Mouse (Mus musculus): Measurements from ENCODE around the gene Ppp1r10. TPM values are rescaled to one million over a fixed set of nuclear protein-coding genes. Genes with fewer than 3 reads are reported as not detected.

Ppp1r10 gene
- polyA plus RNA-seq, 1 experiment: 42.3 TPM

DNA sequence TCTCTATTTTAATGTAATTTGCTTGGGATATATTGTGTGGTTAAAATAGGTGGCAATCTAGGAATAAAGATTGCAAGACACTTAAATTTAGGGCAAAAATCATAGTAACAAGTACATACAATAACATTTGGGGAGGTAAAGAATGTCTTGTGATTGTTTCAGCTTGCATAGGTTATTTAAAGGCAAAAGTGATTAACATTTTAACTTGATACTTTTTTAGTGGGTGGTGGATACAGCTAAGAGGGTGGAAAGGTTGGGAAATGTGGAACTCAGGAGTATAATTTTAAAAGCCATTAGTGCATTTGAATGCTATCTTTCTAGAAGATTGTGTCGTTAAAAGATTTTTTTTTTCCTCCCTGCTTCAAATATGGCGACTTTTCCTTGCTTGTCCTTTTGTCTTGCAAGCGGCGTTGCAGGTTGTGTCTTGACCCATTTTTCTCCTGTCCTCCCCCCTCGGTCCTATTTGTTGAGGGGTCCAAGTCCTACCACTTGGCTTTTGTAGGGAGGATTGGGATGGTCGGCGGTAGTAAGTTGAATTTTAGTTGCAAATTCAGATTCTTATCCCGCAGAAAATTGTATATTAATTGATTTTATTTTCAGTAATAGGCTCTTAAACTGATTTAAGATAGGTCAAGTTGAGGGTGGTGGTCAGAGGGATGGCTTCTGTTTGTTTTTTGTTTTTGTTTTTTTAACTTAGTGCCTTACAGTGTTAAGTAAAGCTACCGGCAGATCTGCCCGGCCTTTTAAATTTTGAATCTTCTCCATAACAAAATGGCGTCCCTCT is 2.2 kb downstream of the Ppp1r10 start:
- DNase-seq: peak; percentile 63 to 67
- WGBS: under 1% methylated on average over 11 of the region's 11 CpGs
- H3K27ac ChIP-seq (ENCODE audit: insufficient read depth, low read length): peak overlapping the region; percentile 97
- peaks cover 4% of the 10 kb centered on the region; the same call in 1 of the 2 replicates for H3K4me1 ChIP-seq (ENCODE audit: control insufficient read depth, insufficient read depth, low read length)
- TF ChIP-seq CTCF (IDR thresholded peaks at IDR 0.05; ENCODE audit: borderline replicate concordance, insufficient read depth, low read depth, low read length) (no peak), POLR2A (IDR thresholded peaks at IDR 0.05; ENCODE audit: borderline replicate concordance, insufficient read depth, low read length) (no peak)
- no peaks in the 10 kb centered on the region for H3K27me3 ChIP-seq (ENCODE audit: control insufficient read depth, insufficient read depth, low read length)
- H3K4me3 ChIP-seq (replicated peaks; ENCODE audit: insufficient read depth, low read depth, low read length): peak overlapping the region; percentile 99

DNA sequence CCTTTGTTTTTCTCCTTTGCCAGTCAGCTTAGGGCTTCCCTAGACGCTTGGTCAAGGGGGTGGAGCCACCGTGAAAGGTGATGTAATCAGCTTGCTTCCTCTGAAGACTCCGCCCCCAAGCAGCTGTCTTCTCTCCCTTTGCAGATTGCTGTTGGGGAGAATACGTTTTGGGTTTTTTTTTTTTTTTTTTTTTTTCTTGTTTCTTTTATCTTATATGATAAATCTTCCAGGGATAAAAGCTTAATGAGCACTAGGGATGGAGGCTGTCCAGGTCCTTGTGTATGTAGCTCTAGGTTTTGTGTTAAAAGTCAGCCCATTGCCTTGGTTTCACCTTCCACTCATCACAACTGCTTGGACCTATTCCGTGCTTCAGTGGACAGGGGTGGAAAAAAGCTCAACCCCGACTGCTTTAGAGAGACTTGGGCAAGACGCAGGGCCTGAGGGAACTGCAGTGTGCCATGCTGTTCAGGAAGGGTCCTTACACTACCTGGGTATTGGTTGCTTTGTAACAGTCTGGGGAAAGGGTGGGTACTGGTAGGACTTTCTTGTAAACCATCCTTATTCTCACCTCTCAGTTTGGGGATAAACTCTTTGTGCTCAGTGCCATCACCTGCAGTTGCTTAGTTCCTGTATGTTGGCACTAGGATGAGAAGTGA is 3.0 kb downstream of the Ppp1r10 start:
- Histone ChIP-seq H3K27ac (ENCODE audit: insufficient read depth, low read length) (peak overlapping the region; percentile 97), H3K27me3 (ENCODE audit: control insufficient read depth, insufficient read depth, low read length) (no peaks in the 10 kb centered on the region), H3K4me1 (ENCODE audit: control insufficient read depth, insufficient read depth, low read length) (peaks cover 4% of the 10 kb centered on the region; the same call in 1 of the 2 replicates), H3K4me3 (replicated peaks; ENCODE audit: insufficient read depth, low read depth, low read length) (peak overlapping the region; percentile 99)
- TF ChIP-seq CTCF (IDR thresholded peaks at IDR 0.05; ENCODE audit: borderline replicate concordance, insufficient read depth, low read depth, low read length): no peak
- peak; percentile 51; the same call in 1 of the 2 replicates for TF ChIP-seq POLR2A (IDR thresholded peaks at IDR 0.05; ENCODE audit: borderline replicate concordance, insufficient read depth, low read length)
- peak; percentile 95 to 97 for DNase-seq
- WGBS: under 1% methylated on average over 7 of the region's 7 CpGs

DNA sequence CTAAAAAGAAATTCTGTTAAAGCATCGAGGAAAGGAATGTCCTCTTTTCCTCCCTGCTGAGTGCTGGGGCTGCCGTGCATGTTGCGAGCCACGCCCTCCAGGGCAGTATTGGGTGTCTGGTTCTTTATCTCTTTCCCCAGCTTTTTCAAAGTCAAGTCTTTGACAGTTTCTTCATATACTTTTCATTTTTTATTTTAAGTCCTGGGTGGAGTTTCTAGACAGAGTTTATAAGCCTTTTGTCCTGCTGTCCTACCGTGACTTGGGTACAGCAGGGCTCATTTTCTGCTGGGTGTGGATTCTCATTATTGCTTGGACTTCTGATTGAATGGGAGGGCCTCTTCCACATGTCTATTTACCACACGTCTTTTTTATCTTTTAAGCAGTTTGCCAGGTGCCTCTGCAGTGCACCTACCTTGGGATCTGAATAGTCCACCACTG is 3.6 kb downstream of the Ppp1r10 start:
- TF ChIP-seq CTCF (IDR thresholded peaks at IDR 0.05; ENCODE audit: borderline replicate concordance, insufficient read depth, low read depth, low read length) (no peak), POLR2A (IDR thresholded peaks at IDR 0.05; ENCODE audit: borderline replicate concordance, insufficient read depth, low read length) (no peak)
- peaks cover 4% of the 10 kb centered on the region; the same call in 1 of the 2 replicates for H3K4me1 ChIP-seq (ENCODE audit: control insufficient read depth, insufficient read depth, low read length)
- no peaks in the 10 kb centered on the region for H3K27me3 ChIP-seq (ENCODE audit: control insufficient read depth, insufficient read depth, low read length)
- 12% methylated on average over 6 of the region's 6 CpGs for WGBS
- DNase-seq: no peak
- H3K4me3 ChIP-seq (replicated peaks; ENCODE audit: insufficient read depth, low read depth, low read length): peak overlapping the region; percentile 20
- no peak overlapping the region; the same call in 1 of the 2 replicates for H3K27ac ChIP-seq (ENCODE audit: insufficient read depth, low read length)

DNA sequence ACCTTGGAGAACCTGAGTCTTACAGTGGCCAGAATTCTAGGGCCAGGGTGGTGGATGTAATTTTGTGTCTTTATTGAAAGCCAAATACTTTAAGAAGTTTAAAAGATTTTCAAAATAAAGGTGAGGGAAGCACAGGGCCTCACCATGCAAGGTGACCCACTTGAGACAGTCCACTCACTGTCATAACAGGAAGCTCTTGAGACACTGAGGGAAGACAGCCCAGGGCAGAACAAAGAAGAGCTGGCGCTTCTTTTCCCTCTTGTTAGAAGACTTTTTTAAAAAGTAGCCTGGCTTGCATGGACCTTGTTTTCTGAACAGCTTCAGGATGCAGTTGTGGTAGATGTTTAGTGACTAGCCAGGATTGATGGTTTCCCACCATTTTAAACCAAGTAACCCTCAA is 4.2 kb downstream of the Ppp1r10 start:
- 74% methylated on average over 1 of the region's 1 CpGs for WGBS
- no peak for DNase-seq
- H3K4me1 ChIP-seq (ENCODE audit: control insufficient read depth, insufficient read depth, low read length): peaks cover 4% of the 10 kb centered on the region; the same call in 1 of the 2 replicates
- no peaks in the 10 kb centered on the region for H3K27me3 ChIP-seq (ENCODE audit: control insufficient read depth, insufficient read depth, low read length)
- no peak overlapping the region for H3K4me3 ChIP-seq (replicated peaks; ENCODE audit: insufficient read depth, low read depth, low read length)
- TF ChIP-seq POLR2A (IDR thresholded peaks at IDR 0.05; ENCODE audit: borderline replicate concordance, insufficient read depth, low read length): no peak
- no peak for TF ChIP-seq CTCF (IDR thresholded peaks at IDR 0.05; ENCODE audit: borderline replicate concordance, insufficient read depth, low read depth, low read length)
- H3K27ac ChIP-seq (ENCODE audit: insufficient read depth, low read length): no peak overlapping the region; the same call in 1 of the 2 replicates

DNA sequence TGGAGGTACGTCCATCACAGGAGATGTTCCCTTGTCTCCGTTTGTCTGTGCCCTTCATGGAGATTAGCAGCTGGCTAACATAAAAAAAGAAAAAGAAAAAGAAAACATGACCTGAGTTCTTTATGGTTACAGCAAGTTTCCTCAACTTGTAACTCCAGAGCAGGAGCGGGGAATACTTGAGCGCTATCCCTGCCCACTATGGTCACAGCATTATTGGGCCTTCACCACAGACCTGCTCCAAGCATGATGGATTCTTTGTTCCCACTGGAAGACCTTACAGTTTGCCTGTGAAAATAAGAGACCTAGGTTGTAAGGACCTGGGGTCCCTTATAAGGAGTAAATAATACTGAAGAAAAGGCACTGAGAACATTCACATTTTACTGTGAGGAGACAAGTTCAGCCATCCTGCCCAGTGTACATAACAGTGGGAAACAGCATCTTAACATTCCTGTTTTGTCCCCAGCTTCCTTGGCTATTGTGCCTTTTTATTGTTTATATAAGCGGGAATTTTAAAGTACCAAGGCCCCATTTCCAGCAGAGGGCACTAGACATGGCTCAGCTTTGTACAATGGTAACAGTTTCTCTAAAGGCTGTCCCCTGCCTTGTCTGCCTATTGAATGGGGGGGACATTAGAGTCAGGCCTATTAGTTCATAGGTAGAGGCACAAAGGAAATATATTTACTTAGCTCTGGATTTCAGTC is 4.8 kb downstream of the Ppp1r10 start:
- WGBS: 64% methylated on average over 5 of the region's 5 CpGs
- TF ChIP-seq CTCF (IDR thresholded peaks at IDR 0.05; ENCODE audit: borderline replicate concordance, insufficient read depth, low read depth, low read length): no peak
- no peak for TF ChIP-seq POLR2A (IDR thresholded peaks at IDR 0.05; ENCODE audit: borderline replicate concordance, insufficient read depth, low read length)
- Histone ChIP-seq H3K4me3 (replicated peaks; ENCODE audit: insufficient read depth, low read depth, low read length) (no peak overlapping the region), H3K27me3 (ENCODE audit: control insufficient read depth, insufficient read depth, low read length) (no peaks in the 10 kb centered on the region), H3K27ac (ENCODE audit: insufficient read depth, low read length) (no peak overlapping the region; the same call in 1 of the 2 replicates), H3K4me1 (ENCODE audit: control insufficient read depth, insufficient read depth, low read length) (peaks cover 4% of the 10 kb centered on the region; the same call in 1 of the 2 replicates)
- peak in 1 of 2 experiments; percentile 49 for DNase-seq

DNA sequence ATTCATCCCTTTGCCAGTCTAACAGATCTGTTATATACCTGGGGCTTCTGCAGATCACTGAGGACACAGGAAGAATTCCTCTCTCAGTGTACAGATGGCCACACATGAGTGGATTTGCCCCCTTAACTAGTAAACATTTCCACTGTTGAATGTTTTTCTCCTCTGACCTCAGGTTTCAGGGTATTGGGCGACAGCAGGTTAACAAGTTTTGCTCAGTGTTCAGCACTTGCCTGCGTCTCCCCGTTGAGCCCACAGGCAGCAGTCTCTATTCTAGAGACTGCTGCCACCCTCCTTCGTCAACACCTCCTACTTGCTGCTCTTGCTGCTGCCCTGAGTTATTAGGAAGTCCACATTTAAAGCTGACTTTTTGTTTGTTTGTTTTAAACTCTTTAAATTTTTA is 5.5 kb downstream of the Ppp1r10 start:
- Histone ChIP-seq H3K4me3 (replicated peaks; ENCODE audit: insufficient read depth, low read depth, low read length) (no peak overlapping the region), H3K27ac (ENCODE audit: insufficient read depth, low read length) (no peak overlapping the region), H3K27me3 (ENCODE audit: control insufficient read depth, insufficient read depth, low read length) (no peaks in the 10 kb centered on the region), H3K4me1 (ENCODE audit: control insufficient read depth, insufficient read depth, low read length) (peaks cover 4% of the 10 kb centered on the region; the same call in 1 of the 2 replicates)
- DNase-seq: no peak
- no peak for TF ChIP-seq CTCF (IDR thresholded peaks at IDR 0.05; ENCODE audit: borderline replicate concordance, insufficient read depth, low read depth, low read length)
- 83% methylated on average over 4 of the region's 4 CpGs for WGBS

DNA sequence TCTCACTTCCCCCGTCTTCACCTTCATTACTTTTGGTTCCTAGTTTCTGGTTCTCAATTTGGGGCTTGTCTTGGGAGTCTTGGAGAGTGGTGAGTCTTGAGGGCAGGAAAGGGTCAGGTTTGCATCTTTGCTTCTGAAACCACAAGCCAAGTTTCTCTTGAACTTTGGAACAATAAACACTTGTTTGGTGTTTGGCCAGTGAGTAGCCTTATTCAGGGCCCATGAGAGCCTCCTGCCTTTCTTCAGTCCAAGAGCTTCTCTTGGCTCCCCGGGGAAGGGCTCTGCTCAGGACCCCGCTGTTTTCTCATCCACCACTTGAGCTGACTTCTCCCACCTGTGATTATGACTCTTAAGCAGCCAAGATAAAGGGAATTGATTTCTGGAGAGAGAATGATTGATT is 6.3 kb downstream of the Ppp1r10 start:
- TF ChIP-seq POLR2A (IDR thresholded peaks at IDR 0.05; ENCODE audit: borderline replicate concordance, insufficient read depth, low read length) (no peak), CTCF (IDR thresholded peaks at IDR 0.05; ENCODE audit: borderline replicate concordance, insufficient read depth, low read depth, low read length) (no peak)
- no peak for DNase-seq
- Histone ChIP-seq H3K4me1 (ENCODE audit: control insufficient read depth, insufficient read depth, low read length) (peaks cover 4% of the 10 kb centered on the region; the same call in 1 of the 2 replicates), H3K4me3 (replicated peaks; ENCODE audit: insufficient read depth, low read depth, low read length) (no peak overlapping the region), H3K27ac (ENCODE audit: insufficient read depth, low read length) (no peak overlapping the region), H3K27me3 (ENCODE audit: control insufficient read depth, insufficient read depth, low read length) (no peaks in the 10 kb centered on the region)
- WGBS: 81% methylated on average over 3 of the region's 3 CpGs
